ENCODE assay signal across 8 mouse cellular contexts in the genomic region with DNA sequence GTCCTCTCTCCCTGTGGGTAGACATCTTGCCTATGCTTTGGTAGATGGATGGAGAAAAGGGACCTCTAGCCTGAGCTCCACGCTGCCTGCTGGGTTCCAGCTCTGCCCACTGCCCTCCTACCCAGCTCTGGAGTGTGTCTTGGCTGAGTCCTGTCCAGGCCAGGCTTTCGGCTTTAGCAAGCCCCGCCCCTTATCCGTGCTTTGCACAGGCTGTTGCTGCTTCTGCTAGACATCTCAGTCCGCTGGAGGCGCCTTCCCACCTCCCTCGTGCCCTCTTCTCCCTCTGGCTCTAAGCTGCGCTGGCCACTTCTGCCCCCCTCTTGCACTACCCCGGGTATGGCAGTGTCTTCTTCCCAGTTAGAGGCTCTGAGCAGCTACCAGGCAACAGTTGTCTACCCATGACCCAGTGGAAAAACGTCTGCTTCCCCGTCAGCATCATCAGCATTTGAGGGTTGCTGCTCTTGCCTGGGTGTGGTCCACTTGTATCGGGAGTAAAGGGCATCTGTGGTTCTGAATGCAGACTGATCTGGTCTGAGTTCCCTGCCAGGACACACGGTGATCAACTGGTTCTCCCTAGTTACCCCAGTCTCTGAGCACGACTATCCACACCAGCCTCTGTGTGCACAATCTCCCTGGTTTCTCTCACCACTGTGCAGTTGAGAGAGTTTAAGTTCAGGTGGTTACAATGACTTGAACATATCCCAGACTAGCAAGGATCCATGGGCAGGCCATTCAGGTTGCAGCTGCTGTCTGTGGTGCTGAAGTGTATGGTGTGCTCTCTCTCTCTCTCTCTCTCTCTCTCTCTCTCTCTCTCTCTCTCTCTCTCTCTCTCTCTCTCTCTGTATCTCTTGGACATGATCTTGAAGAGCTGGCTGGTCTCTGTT. TPM values are rescaled to one million over a fixed set of nuclear protein-coding genes. Genes with fewer than 3 reads are reported as not detected.
DNase-seq lines count a peak whose midpoint lies in the region; ATAC-seq lines count a peak whose summit lies in the region.

No protein-coding gene starts in this region.

- DNase-seq in heart, postnatal 4 days: peak; percentile 25
- DNase-seq in heart, embryonic 10.5 days (ENCODE audit: low spot score): no peak
- DNase-seq in R1 (ENCODE audit: low read depth, low spot score): peak; percentile 67
- no peak for DNase-seq in thymus, postnatal 36 days
- DNase-seq in layer of hippocampus, adult 9-10 months (ENCODE audit: low spot score): no peak
- no peak for DNase-seq in heart, adult 11 months

- 18% methylated on average over 14 of the region's 14 CpGs for WGBS in heart, embryonic 10.5 days
- WGBS in hindbrain, embryonic 16.5 days: 12% methylated on average over 14 of the region's 14 CpGs
- 10% methylated on average over 14 of the region's 14 CpGs for WGBS in midbrain, embryonic 15.5 days

- no peaks in the 10 kb centered on the region for H3K36me3 ChIP-seq in heart, embryonic 10.5 days
- H3K36me3 ChIP-seq in hindbrain, embryonic 16.5 days (ENCODE audit: control insufficient read depth, insufficient read depth, low read length): peaks cover 1% of the 10 kb centered on the region
- peaks cover under 1% of the 10 kb centered on the region; the same call in 1 of the 2 replicates for H3K36me3 ChIP-seq in midbrain, embryonic 15.5 days (replicated peaks)

- H3K4me1 ChIP-seq in heart, embryonic 10.5 days: peaks cover 17% of the 10 kb centered on the region
- H3K4me1 ChIP-seq in hindbrain, embryonic 16.5 days (ENCODE audit: control insufficient read depth, insufficient read depth, low read depth, low read length): peaks cover 30% of the 10 kb centered on the region
- peaks cover 38% of the 10 kb centered on the region for H3K4me1 ChIP-seq in midbrain, embryonic 15.5 days

- peaks cover 88% of the 10 kb centered on the region for H3K27me3 ChIP-seq in heart, embryonic 10.5 days (ENCODE audit: insufficient read depth, poor library complexity, severe bottlenecking)
- H3K27me3 ChIP-seq in hindbrain, embryonic 16.5 days (replicated peaks; ENCODE audit: control insufficient read depth, insufficient read depth, low read length): peaks cover 2% of the 10 kb centered on the region
- H3K27me3 ChIP-seq in midbrain, embryonic 15.5 days (replicated peaks): 0 out of 2 replicates have a peak, but pooled peaks cover 6% of the 10 kb centered on the region

- H3K4me2 ChIP-seq in hindbrain, embryonic 16.5 days (ENCODE audit: low read length): no peak overlapping the region
- H3K4me2 ChIP-seq in midbrain, embryonic 15.5 days: peak overlapping the region; percentile 23

- H3K4me3 ChIP-seq in heart, embryonic 10.5 days: no peak overlapping the region
- H3K4me3 ChIP-seq in hindbrain, embryonic 16.5 days (ENCODE audit: low read length): no peak overlapping the region
- no peak overlapping the region for H3K4me3 ChIP-seq in midbrain, embryonic 15.5 days

- no peaks in the 10 kb centered on the region for H3K9me3 ChIP-seq in heart, embryonic 10.5 days
- H3K9me3 ChIP-seq in hindbrain, embryonic 16.5 days (ENCODE audit: control insufficient read depth, low read length): no peaks in the 10 kb centered on the region
- H3K9me3 ChIP-seq in midbrain, embryonic 15.5 days: no peaks in the 10 kb centered on the region

- H3K9ac ChIP-seq in hindbrain, embryonic 16.5 days (ENCODE audit: low read depth, low read length): no peak overlapping the region
- H3K9ac ChIP-seq in midbrain, embryonic 15.5 days: no peak overlapping the region

- no peak overlapping the region for H3K27ac ChIP-seq in heart, embryonic 10.5 days
- H3K27ac ChIP-seq in hindbrain, embryonic 16.5 days (ENCODE audit: low read depth, low read length): peak overlapping the region; percentile 14; the same call in 1 of the 2 replicates
- H3K27ac ChIP-seq in midbrain, embryonic 15.5 days: peak overlapping the region; percentile 91

- ATAC-seq in hindbrain, embryonic 16.5 days: peak; percentile 35; the same call in 1 of the 2 replicates
- ATAC-seq in midbrain, embryonic 15.5 days (replicated peaks): peak; percentile 32; the same call in 1 of the 2 replicates

RNA-seq across cellular contexts. Expression of a gene that starts 13.2 kb away (rescaled TPM):
- total RNA-seq in heart, postnatal 4 days (2021): under 1 TPM; 0.17 to 0.18 TPM
- polyA plus RNA-seq in heart, embryonic 10.5 days (2016; fragmentation: Nextera tagmentation; extraction: Ambion mirVana): 0.02 TPM in 1 of 2 replicates, not detected in the other
- polyA plus RNA-seq in hindbrain, embryonic 16.5 days (2015; fragmentation: Nextera tagmentation; extraction: Ambion mirVana): 46.7 and 47.7 TPM in 2 replicates
- 57.0 and 65.0 TPM in 2 replicates for polyA plus RNA-seq in midbrain, embryonic 15.5 days (2015; fragmentation: Nextera tagmentation; extraction: Ambion mirVana)

RNA-seq across cellular contexts. Expression of a gene that starts 26.1 kb away (rescaled TPM):
- total RNA-seq in heart, postnatal 4 days (2021): 100 to 1,000 TPM; 312 to 319 TPM
- polyA plus RNA-seq in heart, embryonic 10.5 days (2016; fragmentation: Nextera tagmentation; extraction: Ambion mirVana): 261 and 301 TPM in 2 replicates
- polyA plus RNA-seq in hindbrain, embryonic 16.5 days (2015; fragmentation: Nextera tagmentation; extraction: Ambion mirVana): 125 and 138 TPM in 2 replicates
- polyA plus RNA-seq in midbrain, embryonic 15.5 days (2015; fragmentation: Nextera tagmentation; extraction: Ambion mirVana): 127 and 133 TPM in 2 replicates

RNA-seq across cellular contexts. Expression of a gene that starts 32.9 kb away (rescaled TPM):
- 100 to 1,000 TPM; 105 to 116 TPM for total RNA-seq in heart, postnatal 4 days (2021)
- polyA plus RNA-seq in heart, embryonic 10.5 days (2016; fragmentation: Nextera tagmentation; extraction: Ambion mirVana): 19.1 and 39.9 TPM in 2 replicates
- 9.0 and 10.6 TPM in 2 replicates for polyA plus RNA-seq in hindbrain, embryonic 16.5 days (2015; fragmentation: Nextera tagmentation; extraction: Ambion mirVana)
- polyA plus RNA-seq in midbrain, embryonic 15.5 days (2015; fragmentation: Nextera tagmentation; extraction: Ambion mirVana): 8.0 and 8.6 TPM in 2 replicates

RNA-seq across cellular contexts. Expression of a gene that starts 54.6 kb away (rescaled TPM):
- total RNA-seq in heart, postnatal 4 days (2021): 10 to 100 TPM; 32.1 to 33.3 TPM
- 23.1 and 27.4 TPM in 2 replicates for polyA plus RNA-seq in heart, embryonic 10.5 days (2016; fragmentation: Nextera tagmentation; extraction: Ambion mirVana)
- 17.2 and 22.2 TPM in 2 replicates for polyA plus RNA-seq in hindbrain, embryonic 16.5 days (2015; fragmentation: Nextera tagmentation; extraction: Ambion mirVana)
- polyA plus RNA-seq in midbrain, embryonic 15.5 days (2015; fragmentation: Nextera tagmentation; extraction: Ambion mirVana): 20.4 and 24.5 TPM in 2 replicates

Comparison
In these comparisons a context has a peak if more than half of its experiments do, and no peak if none do; other contexts are left out.
1. DNase-seq: peak in heart, postnatal 4 days (single experiment) and R1 (single experiment); none in heart, embryonic 10.5 days (single experiment), thymus, postnatal 36 days (0 of 2), layer of hippocampus, adult 9-10 months (single experiment) and heart, adult 11 months (single experiment).
2. RNA of a gene that starts 13.2 kb away (polyA plus RNA-seq): 57.0 to 65.0 TPM in midbrain, embryonic 15.5 days and 46.7 to 47.7 TPM in hindbrain, embryonic 16.5 days; 0.02 TPM in heart, embryonic 10.5 days; every median in the first group is over 10 times any median in the second.